Mouse (Mus musculus) natural killer cell, adult 2 months (primary cell): ENCODE results near the gene Tsc22d4.
A peak's percentile ranks its signal among the peaks of the same experiment; 100 is the strongest.

ENCODE experiments used
- DNase-seq, 2 experiments: peaks; one replicate each; pipeline ENCODE4 v3.0.0; 2022; ENCODE audit warnings: low spot score in 2 of 2

Tsc22d4 gene

GRCm38 (mm10) chr5:137745214-137746171 lies at the start of gene Tsc22d4:
Tsc22d4 (plus strand) TSS chr5:137745730.
- DNase-seq, result peak; percentile 83 to 85

GRCm38 (mm10) chr5:137695930-137696329 lies 49.6 kb upstream of the Tsc22d4 start:
- no peak for DNase-seq

GRCm38 (mm10) chr5:137699080-137699479 lies 46.5 kb upstream of the Tsc22d4 start:
- DNase-seq, result no peak

- no peak for DNase-seq
These were observed 45.7 kb upstream of the Tsc22d4 start for GRCm38 (mm10) chr5:137699850-137700249.

- peak; percentile 22 to 45 for DNase-seq
These were observed 40.3 kb upstream of the Tsc22d4 start for GRCm38 (mm10) chr5:137705242-137705641.

- peak; percentile 73 to 83 for DNase-seq
These were observed 38.5 kb upstream of the Tsc22d4 start for GRCm38 (mm10) chr5:137706913-137707633.

- no peak for DNase-seq
These were observed 32.1 kb upstream of the Tsc22d4 start for GRCm38 (mm10) chr5:137713454-137713853.

GRCm38 (mm10) chr5:137715685-137716084 lies 29.8 kb upstream of the Tsc22d4 start:
- DNase-seq, result no peak

GRCm38 (mm10) chr5:137718020-137718790 lies 27.3 kb upstream of the Tsc22d4 start:
- peak in 1 of 2 experiments; percentile 49 for DNase-seq

- DNase-seq, result no peak
These were observed 26.4 kb upstream of the Tsc22d4 start for GRCm38 (mm10) chr5:137719088-137719487.

GRCm38 (mm10) chr5:137720558-137721164 lies 24.9 kb upstream of the Tsc22d4 start:
- DNase-seq, result peak in 1 of 2 experiments; percentile 26

GRCm38 (mm10) chr5:137723840-137724239 lies 21.7 kb upstream of the Tsc22d4 start:
- DNase-seq, result no peak

GRCm38 (mm10) chr5:137726767-137727166 lies 18.8 kb upstream of the Tsc22d4 start:
- DNase-seq, result no peak

- DNase-seq, result no peak
These were observed 11.8 kb upstream of the Tsc22d4 start for GRCm38 (mm10) chr5:137733638-137734288.

GRCm38 (mm10) chr5:137734289-137735061 lies 11.1 kb upstream of the Tsc22d4 start:
- DNase-seq, result no peak

GRCm38 (mm10) chr5:137737400-137737940 lies 8.1 kb upstream of the Tsc22d4 start:
- no peak for DNase-seq

- DNase-seq, result no peak
These were observed 7.0 kb upstream of the Tsc22d4 start for GRCm38 (mm10) chr5:137738516-137738915.

- no peak for DNase-seq
These were observed 6.1 kb upstream of the Tsc22d4 start for GRCm38 (mm10) chr5:137739471-137739870.

- DNase-seq, result no peak
These were observed 5.0 kb upstream of the Tsc22d4 start for GRCm38 (mm10) chr5:137740506-137740905.
